Mouse (Mus musculus): ENCODE measurements around the gene Bst1. TPM values are rescaled to one million over a fixed set of nuclear protein-coding genes. Genes with fewer than 3 reads are reported as not detected.
A peak's percentile ranks its signal among the peaks of the same experiment; 100 is the strongest.

Gene Bst1
- not detected in 2 replicates for polyA plus RNA-seq (2015; fragmentation: Nextera tagmentation; extraction: Ambion mirVana)

GRCm38 (mm10) chr5:43818695-43819094 is at the start of gene Bst1:
Gene Bst1, plus strand, starts transcription at chr5:43818885.
- no peak within 1 kb of the TSS for H3K27ac ChIP-seq
- no peaks in the 10 kb centered on the region for H3K36me3 ChIP-seq
- H3K27me3 ChIP-seq, result no peaks in the 10 kb centered on the region
- no peak within 1 kb of the TSS for H3K4me2 ChIP-seq (replicated peaks)
- WGBS, result 55% methylated on average over 12 of the region's 12 CpGs
- no peaks in the 10 kb centered on the region for H3K9me3 ChIP-seq
- no peak within 1 kb of the TSS for H3K9ac ChIP-seq (replicated peaks)
- H3K4me3 ChIP-seq (replicated peaks), result no peak within 1 kb of the TSS
- 0 out of 2 replicates have a peak, but pooled peaks have one; percentile 17 for ATAC-seq
- no peaks in the 10 kb centered on the region for H3K4me1 ChIP-seq (replicated peaks)

- Histone ChIP-seq H3K9ac (replicated peaks) (no peak overlapping the region), H3K4me2 (replicated peaks) (no peak overlapping the region), H3K9me3 (no peaks in the 10 kb centered on the region), H3K27me3 (no peaks in the 10 kb centered on the region), H3K27ac (no peak overlapping the region), H3K4me1 (replicated peaks) (no peaks in the 10 kb centered on the region), H3K36me3 (peaks cover 27% of the 10 kb centered on the region), H3K4me3 (replicated peaks) (no peak overlapping the region)
- no peak for ATAC-seq
- WGBS, result 92% methylated on average over 3 of the region's 3 CpGs
Observed at GRCm38 (mm10) chr5:43770618-43771354, 47.9 kb upstream of the Bst1 start.

GRCm38 (mm10) chr5:43771555-43771954 is 47.1 kb upstream of the Bst1 start:
- peaks cover 3% of the 10 kb centered on the region; the same call in 1 of the 2 replicates for H3K4me1 ChIP-seq (replicated peaks)
- no peak overlapping the region for H3K4me3 ChIP-seq (replicated peaks)
- no peak overlapping the region for H3K27ac ChIP-seq
- ATAC-seq, result no peak
- H3K36me3 ChIP-seq, result peaks cover 25% of the 10 kb centered on the region
- WGBS, result 95% methylated on average over 3 of the region's 3 CpGs
- no peaks in the 10 kb centered on the region for H3K27me3 ChIP-seq
- H3K9ac ChIP-seq (replicated peaks), result no peak overlapping the region
- no peak overlapping the region for H3K4me2 ChIP-seq (replicated peaks)
- H3K9me3 ChIP-seq, result no peaks in the 10 kb centered on the region

- no peaks in the 10 kb centered on the region for H3K36me3 ChIP-seq
- no peak for ATAC-seq
- no peaks in the 10 kb centered on the region for H3K27me3 ChIP-seq
- H3K9ac ChIP-seq (replicated peaks), result no peak overlapping the region
- no peak overlapping the region for H3K4me3 ChIP-seq (replicated peaks)
- peaks cover 26% of the 10 kb centered on the region for H3K4me1 ChIP-seq (replicated peaks)
- no peaks in the 10 kb centered on the region for H3K9me3 ChIP-seq
- no peak overlapping the region for H3K27ac ChIP-seq
- H3K4me2 ChIP-seq (replicated peaks), result no peak overlapping the region
Observed at GRCm38 (mm10) chr5:43776407-43776806, 42.3 kb upstream of the Bst1 start.

GRCm38 (mm10) chr5:43776993-43777392 is 41.7 kb upstream of the Bst1 start:
- no peak overlapping the region for H3K4me3 ChIP-seq (replicated peaks)
- H3K9ac ChIP-seq (replicated peaks), result no peak overlapping the region
- H3K36me3 ChIP-seq, result no peaks in the 10 kb centered on the region
- no peaks in the 10 kb centered on the region for H3K27me3 ChIP-seq
- H3K9me3 ChIP-seq, result no peaks in the 10 kb centered on the region
- H3K4me2 ChIP-seq (replicated peaks), result no peak overlapping the region
- 76% methylated on average over 1 of the region's 1 CpGs for WGBS
- ATAC-seq, result no peak
- peaks cover 26% of the 10 kb centered on the region for H3K4me1 ChIP-seq (replicated peaks)
- no peak overlapping the region for H3K27ac ChIP-seq

- H3K9me3 ChIP-seq, result no peaks in the 10 kb centered on the region
- no peak for ATAC-seq
- no peaks in the 10 kb centered on the region for H3K36me3 ChIP-seq
- WGBS, result 91% methylated on average over 3 of the region's 3 CpGs
- H3K27me3 ChIP-seq, result no peaks in the 10 kb centered on the region
- peaks cover 30% of the 10 kb centered on the region for H3K4me1 ChIP-seq (replicated peaks)
- H3K4me3 ChIP-seq (replicated peaks), result no peak overlapping the region
- no peak overlapping the region for H3K27ac ChIP-seq
- no peak overlapping the region for H3K9ac ChIP-seq (replicated peaks)
- no peak overlapping the region for H3K4me2 ChIP-seq (replicated peaks)
Observed at GRCm38 (mm10) chr5:43778583-43778982, 40.1 kb upstream of the Bst1 start.

GRCm38 (mm10) chr5:43781423-43781976 is 37.2 kb upstream of the Bst1 start:
- ATAC-seq, result no peak
- under 1% methylated on average over 60 of the region's 61 CpGs for WGBS
- no peaks in the 10 kb centered on the region for H3K9me3 ChIP-seq

GRCm38 (mm10) chr5:43781977-43782930 is 36.4 kb upstream of the Bst1 start:
- Histone ChIP-seq H3K9ac (replicated peaks) (peak overlapping the region; percentile 88), H3K4me2 (replicated peaks) (peak overlapping the region; percentile 68), H3K36me3 (no peaks in the 10 kb centered on the region), H3K9me3 (no peaks in the 10 kb centered on the region), H3K27ac (peak overlapping the region; percentile 97), H3K4me1 (replicated peaks) (peaks cover 21% of the 10 kb centered on the region), H3K27me3 (no peaks in the 10 kb centered on the region), H3K4me3 (replicated peaks) (peak overlapping the region; percentile 77)
- WGBS, result 3% methylated on average over 81 of the region's 82 CpGs
- peak; percentile 95 for ATAC-seq

More at GRCm38 (mm10) chr5:43781423-43781976, 37.2 kb upstream of the Bst1 start:
- Histone ChIP-seq H3K4me3 (replicated peaks) (peak overlapping the region; percentile 77), H3K4me1 (replicated peaks) (peaks cover 27% of the 10 kb centered on the region), H3K27ac (peak overlapping the region; percentile 97), H3K36me3 (no peaks in the 10 kb centered on the region), H3K27me3 (no peaks in the 10 kb centered on the region), H3K9ac (replicated peaks) (peak overlapping the region; percentile 88), H3K4me2 (replicated peaks) (peak overlapping the region; percentile 68)

- no peak overlapping the region for H3K4me2 ChIP-seq (replicated peaks)
- H3K36me3 ChIP-seq, result no peaks in the 10 kb centered on the region
- peaks cover 16% of the 10 kb centered on the region for H3K4me1 ChIP-seq (replicated peaks)
- no peaks in the 10 kb centered on the region for H3K9me3 ChIP-seq
- ATAC-seq, result no peak
- no peaks in the 10 kb centered on the region for H3K27me3 ChIP-seq
- WGBS, result 87% methylated on average over 2 of the region's 2 CpGs
- no peak overlapping the region for H3K27ac ChIP-seq
- H3K9ac ChIP-seq (replicated peaks), result no peak overlapping the region
- no peak overlapping the region for H3K4me3 ChIP-seq (replicated peaks)
Observed at GRCm38 (mm10) chr5:43783996-43784395, 34.7 kb upstream of the Bst1 start.

GRCm38 (mm10) chr5:43786607-43787006 is 32.1 kb upstream of the Bst1 start:
- peaks cover 4% of the 10 kb centered on the region; the same call in 1 of the 2 replicates for H3K4me1 ChIP-seq (replicated peaks)
- H3K4me3 ChIP-seq (replicated peaks), result no peak overlapping the region
- 91% methylated on average over 4 of the region's 4 CpGs for WGBS
- no peak for ATAC-seq
- no peaks in the 10 kb centered on the region for H3K36me3 ChIP-seq
- no peaks in the 10 kb centered on the region for H3K27me3 ChIP-seq
- no peak overlapping the region for H3K27ac ChIP-seq
- H3K9me3 ChIP-seq, result no peaks in the 10 kb centered on the region
- no peak overlapping the region for H3K9ac ChIP-seq (replicated peaks)
- H3K4me2 ChIP-seq (replicated peaks), result no peak overlapping the region

- H3K9ac ChIP-seq (replicated peaks), result no peak overlapping the region
- H3K36me3 ChIP-seq, result no peaks in the 10 kb centered on the region
- no peaks in the 10 kb centered on the region for H3K9me3 ChIP-seq
- no peak overlapping the region for H3K4me3 ChIP-seq (replicated peaks)
- no peak overlapping the region for H3K4me2 ChIP-seq (replicated peaks)
- no peaks in the 10 kb centered on the region for H3K4me1 ChIP-seq (replicated peaks)
- 81% methylated on average over 9 of the region's 9 CpGs for WGBS
- H3K27me3 ChIP-seq, result no peaks in the 10 kb centered on the region
- no peak overlapping the region for H3K27ac ChIP-seq
- ATAC-seq, result no peak
Observed at GRCm38 (mm10) chr5:43787976-43788752, 30.5 kb upstream of the Bst1 start.

Data from midbrain, embryonic 13.5 days (tissue).